Mouse (Mus musculus): ENCODE results near the gene Specc1. TPM values are rescaled to one million over a fixed set of nuclear protein-coding genes. Genes with fewer than 3 reads are reported as not detected.

Specc1 gene
- polyA plus RNA-seq, 1 experiment from 2014 or later: 9.2 TPM

- Histone ChIP-seq H3K4me3 (ENCODE audit: low read depth, low read length) (no peak overlapping the region), H3K4me2 (ENCODE audit: low read length) (no peak overlapping the region), H3K9ac (ENCODE audit: low read length) (no peak overlapping the region), H3K27ac (ENCODE audit: low read depth, low read length) (no peak overlapping the region), H3K4me1 (ENCODE audit: control insufficient read depth, insufficient read depth, low read length) (no peaks in the 10 kb centered on the region), H3K27me3 (replicated peaks; ENCODE audit: control insufficient read depth, insufficient read depth, low read length) (no peaks in the 10 kb centered on the region), H3K36me3 (ENCODE audit: control insufficient read depth, insufficient read depth, low read length) (no peaks in the 10 kb centered on the region), H3K9me3 (replicated peaks; ENCODE audit: control insufficient read depth, low read length) (no peaks in the 10 kb centered on the region)
- DNase-seq (ENCODE audit: low spot score): no peak
- ATAC-seq: no peak
- 82% methylated on average over 4 of the region's 4 CpGs for WGBS
Observed at GRCm38 (mm10) chr11:62001977-62002376, 45.4 kb downstream of the Specc1 start.

- ATAC-seq: no peak
- no peak overlapping the region for H3K4me3 ChIP-seq (ENCODE audit: low read depth, low read length)
- no peak overlapping the region for H3K27ac ChIP-seq (ENCODE audit: low read depth, low read length)
Observed at GRCm38 (mm10) chr11:62004881-62005240, 48.3 kb downstream of the Specc1 start.

DNA sequence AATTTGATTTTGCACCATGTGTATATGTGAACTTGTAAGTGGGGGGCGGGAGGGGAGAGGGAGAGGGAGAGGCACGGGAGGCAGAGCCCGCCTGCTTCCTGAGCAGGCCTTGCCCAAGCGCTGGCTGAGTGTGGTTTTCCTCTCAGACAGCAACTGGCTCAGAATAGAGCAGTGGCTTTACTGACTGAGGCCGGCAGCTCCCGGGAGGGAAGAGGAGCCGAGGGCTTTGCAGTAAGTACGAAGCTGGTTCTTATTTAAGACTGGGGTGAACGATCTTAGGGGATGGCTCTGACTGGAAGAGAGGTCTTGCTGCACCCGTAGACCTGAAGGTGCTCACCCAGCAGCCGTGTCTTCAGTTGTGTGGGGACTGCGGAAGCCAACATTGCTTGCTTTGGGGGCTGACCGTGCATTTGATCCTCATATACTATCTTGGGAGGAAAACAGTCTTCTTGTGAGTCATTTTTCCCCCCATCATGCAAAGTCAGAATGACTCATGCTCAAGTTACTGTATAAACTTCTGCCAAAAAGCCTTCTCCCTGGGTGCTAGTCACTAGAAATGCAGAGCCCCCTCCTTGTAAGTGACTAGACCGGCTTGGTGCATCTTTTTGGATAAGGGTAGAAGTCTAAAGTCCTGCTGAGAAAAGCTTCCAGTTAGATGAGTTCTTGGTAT, 48.8 kb downstream of the Specc1 start:
- Histone ChIP-seq H3K9me3 (replicated peaks; ENCODE audit: control insufficient read depth, low read length) (no peaks in the 10 kb centered on the region), H3K4me2 (ENCODE audit: low read length) (no peak overlapping the region), H3K27ac (ENCODE audit: low read depth, low read length) (no peak overlapping the region), H3K36me3 (ENCODE audit: control insufficient read depth, insufficient read depth, low read length) (no peaks in the 10 kb centered on the region), H3K4me3 (ENCODE audit: low read depth, low read length) (no peak overlapping the region), H3K27me3 (replicated peaks; ENCODE audit: control insufficient read depth, insufficient read depth, low read length) (no peaks in the 10 kb centered on the region), H3K4me1 (ENCODE audit: control insufficient read depth, insufficient read depth, low read length) (no peaks in the 10 kb centered on the region), H3K9ac (ENCODE audit: low read length) (no peak overlapping the region)
- WGBS: 64% methylated on average over 14 of the region's 14 CpGs
- no peak for DNase-seq (ENCODE audit: low spot score)
- no peak for ATAC-seq

More at GRCm38 (mm10) chr11:62004881-62005240, 48.3 kb downstream of the Specc1 start:
- 71% methylated on average over 6 of the region's 6 CpGs for WGBS
- no peaks in the 10 kb centered on the region for H3K36me3 ChIP-seq (ENCODE audit: control insufficient read depth, insufficient read depth, low read length)
- no peaks in the 10 kb centered on the region for H3K4me1 ChIP-seq (ENCODE audit: control insufficient read depth, insufficient read depth, low read length)
- no peak for DNase-seq (ENCODE audit: low spot score)
- H3K9me3 ChIP-seq (replicated peaks; ENCODE audit: control insufficient read depth, low read length): no peaks in the 10 kb centered on the region
- no peak overlapping the region for H3K4me2 ChIP-seq (ENCODE audit: low read length)
- no peak overlapping the region for H3K9ac ChIP-seq (ENCODE audit: low read length)
- H3K27me3 ChIP-seq (replicated peaks; ENCODE audit: control insufficient read depth, insufficient read depth, low read length): no peaks in the 10 kb centered on the region

DNA sequence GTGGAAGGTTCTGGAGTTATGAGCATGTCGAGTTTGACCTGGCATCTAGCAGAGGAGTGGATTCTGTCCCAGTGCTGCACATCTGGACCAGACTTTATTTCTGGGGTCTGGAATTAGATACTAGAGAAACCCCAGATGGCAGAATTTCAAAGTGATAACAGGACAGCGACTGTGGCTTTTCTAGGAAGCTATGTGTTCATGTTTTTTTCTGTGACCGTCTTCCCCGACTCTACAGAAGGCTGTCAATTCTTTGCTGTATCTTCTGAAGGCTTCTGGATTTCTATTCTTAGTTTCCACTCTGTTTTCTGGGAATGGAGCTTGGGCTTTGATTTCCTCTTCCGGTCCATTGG, 49.3 kb downstream of the Specc1 start:
- ATAC-seq: no peak
- H3K27ac ChIP-seq (ENCODE audit: low read depth, low read length): no peak overlapping the region
- DNase-seq (ENCODE audit: low spot score): no peak
- no peak overlapping the region for H3K4me2 ChIP-seq (ENCODE audit: low read length)
- H3K4me1 ChIP-seq (ENCODE audit: control insufficient read depth, insufficient read depth, low read length): no peaks in the 10 kb centered on the region
- H3K4me3 ChIP-seq (ENCODE audit: low read depth, low read length): no peak overlapping the region
- no peaks in the 10 kb centered on the region for H3K9me3 ChIP-seq (replicated peaks; ENCODE audit: control insufficient read depth, low read length)
- no peaks in the 10 kb centered on the region for H3K36me3 ChIP-seq (ENCODE audit: control insufficient read depth, insufficient read depth, low read length)
- H3K9ac ChIP-seq (ENCODE audit: low read length): no peak overlapping the region
- WGBS: 81% methylated on average over 5 of the region's 5 CpGs
- H3K27me3 ChIP-seq (replicated peaks; ENCODE audit: control insufficient read depth, insufficient read depth, low read length): no peaks in the 10 kb centered on the region

DNA sequence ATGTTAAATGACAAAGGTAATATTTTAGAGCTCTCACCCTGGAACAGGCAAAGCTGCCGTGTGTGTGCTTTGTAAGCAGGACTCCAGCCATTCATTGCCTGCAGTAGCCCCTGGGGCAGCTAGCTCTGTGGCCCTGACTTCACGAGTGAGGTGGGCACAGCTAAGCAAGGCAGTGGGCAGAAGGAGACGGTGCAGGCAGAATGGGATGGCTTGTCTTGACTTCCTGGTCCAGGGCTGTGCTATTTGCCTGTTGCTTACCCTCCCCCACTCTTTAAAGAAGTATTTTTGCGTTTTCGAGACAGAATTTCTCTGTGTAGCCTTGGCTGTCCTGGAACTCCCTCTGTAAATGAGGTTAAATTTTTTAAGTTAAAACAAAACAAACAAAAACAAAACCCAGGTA, 50.1 kb downstream of the Specc1 start:
- H3K4me3 ChIP-seq (ENCODE audit: low read depth, low read length): no peak overlapping the region
- WGBS: 62% methylated on average over 5 of the region's 5 CpGs
- no peak overlapping the region for H3K4me2 ChIP-seq (ENCODE audit: low read length)
- no peak overlapping the region for H3K9ac ChIP-seq (ENCODE audit: low read length)
- ATAC-seq (no peak), DNase-seq (ENCODE audit: low spot score) (no peak)
- no peaks in the 10 kb centered on the region for H3K4me1 ChIP-seq (ENCODE audit: control insufficient read depth, insufficient read depth, low read length)
- H3K36me3 ChIP-seq (ENCODE audit: control insufficient read depth, insufficient read depth, low read length): no peaks in the 10 kb centered on the region
- H3K27me3 ChIP-seq (replicated peaks; ENCODE audit: control insufficient read depth, insufficient read depth, low read length): no peaks in the 10 kb centered on the region
- H3K27ac ChIP-seq (ENCODE audit: low read depth, low read length): no peak overlapping the region
- no peaks in the 10 kb centered on the region for H3K9me3 ChIP-seq (replicated peaks; ENCODE audit: control insufficient read depth, low read length)

- H3K27me3 ChIP-seq (replicated peaks; ENCODE audit: control insufficient read depth, insufficient read depth, low read length): no peaks in the 10 kb centered on the region
- no peaks in the 10 kb centered on the region for H3K36me3 ChIP-seq (ENCODE audit: control insufficient read depth, insufficient read depth, low read length)
Observed at GRCm38 (mm10) chr11:62007984-62008383, 51.4 kb downstream of the Specc1 start.

GRCm38 (mm10) chr11:62010625-62011231, 54.2 kb downstream of the Specc1 start:
- Histone ChIP-seq H3K27me3 (replicated peaks; ENCODE audit: control insufficient read depth, insufficient read depth, low read length) (no peaks in the 10 kb centered on the region), H3K4me3 (ENCODE audit: low read depth, low read length) (no peak overlapping the region), H3K4me2 (ENCODE audit: low read length) (no peak overlapping the region), H3K4me1 (ENCODE audit: control insufficient read depth, insufficient read depth, low read length) (peaks cover 8% of the 10 kb centered on the region; the same call in 1 of the 2 replicates), H3K9me3 (replicated peaks; ENCODE audit: control insufficient read depth, low read length) (no peaks in the 10 kb centered on the region), H3K9ac (ENCODE audit: low read length) (no peak overlapping the region), H3K36me3 (ENCODE audit: control insufficient read depth, insufficient read depth, low read length) (no peaks in the 10 kb centered on the region), H3K27ac (ENCODE audit: low read depth, low read length) (no peak overlapping the region)
- WGBS: 66% methylated on average over 16 of the region's 16 CpGs
- ATAC-seq (no peak), DNase-seq (ENCODE audit: low spot score) (no peak)

More at GRCm38 (mm10) chr11:62007984-62008383, 51.4 kb downstream of the Specc1 start:
- DNase-seq (ENCODE audit: low spot score): no peak
- H3K27ac ChIP-seq (ENCODE audit: low read depth, low read length): no peak overlapping the region
- H3K9ac ChIP-seq (ENCODE audit: low read length): no peak overlapping the region
- no peak for ATAC-seq
- no peaks in the 10 kb centered on the region for H3K4me1 ChIP-seq (ENCODE audit: control insufficient read depth, insufficient read depth, low read length)
- no peak overlapping the region for H3K4me2 ChIP-seq (ENCODE audit: low read length)
- H3K9me3 ChIP-seq (replicated peaks; ENCODE audit: control insufficient read depth, low read length): no peaks in the 10 kb centered on the region
- 47% methylated on average over 9 of the region's 9 CpGs for WGBS
- H3K4me3 ChIP-seq (ENCODE audit: low read depth, low read length): no peak overlapping the region

DNA sequence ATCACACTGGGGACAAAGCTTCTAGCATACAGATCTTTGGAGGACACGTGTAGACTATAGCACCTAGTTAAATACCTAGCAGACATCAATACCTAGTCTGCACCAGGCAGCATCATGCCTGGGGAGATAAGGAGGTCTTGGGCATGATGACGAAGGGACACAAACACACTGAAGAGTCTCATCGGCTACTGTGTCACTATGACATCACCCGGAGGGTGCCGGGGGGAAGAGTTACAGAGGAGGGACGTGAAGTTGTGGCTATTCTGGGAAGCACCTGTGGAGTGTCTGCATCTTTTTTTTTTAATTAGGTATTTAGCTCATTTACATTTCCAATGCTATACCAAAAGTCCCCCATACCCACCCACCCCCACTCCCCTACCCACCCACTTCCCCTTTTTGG, 55.5 kb downstream of the Specc1 start:
- H3K4me2 ChIP-seq (ENCODE audit: low read length): no peak overlapping the region
- H3K9me3 ChIP-seq (replicated peaks; ENCODE audit: control insufficient read depth, low read length): no peaks in the 10 kb centered on the region
- no peak overlapping the region for H3K27ac ChIP-seq (ENCODE audit: low read depth, low read length)
- no peaks in the 10 kb centered on the region for H3K36me3 ChIP-seq (ENCODE audit: control insufficient read depth, insufficient read depth, low read length)
- no peaks in the 10 kb centered on the region for H3K27me3 ChIP-seq (replicated peaks; ENCODE audit: control insufficient read depth, insufficient read depth, low read length)
- no peak overlapping the region for H3K9ac ChIP-seq (ENCODE audit: low read length)
- WGBS: 92% methylated on average over 6 of the region's 6 CpGs
- DNase-seq (ENCODE audit: low spot score) (no peak), ATAC-seq (no peak)
- peaks cover 8% of the 10 kb centered on the region; the same call in 1 of the 2 replicates for H3K4me1 ChIP-seq (ENCODE audit: control insufficient read depth, insufficient read depth, low read length)
- no peak overlapping the region for H3K4me3 ChIP-seq (ENCODE audit: low read depth, low read length)

DNA sequence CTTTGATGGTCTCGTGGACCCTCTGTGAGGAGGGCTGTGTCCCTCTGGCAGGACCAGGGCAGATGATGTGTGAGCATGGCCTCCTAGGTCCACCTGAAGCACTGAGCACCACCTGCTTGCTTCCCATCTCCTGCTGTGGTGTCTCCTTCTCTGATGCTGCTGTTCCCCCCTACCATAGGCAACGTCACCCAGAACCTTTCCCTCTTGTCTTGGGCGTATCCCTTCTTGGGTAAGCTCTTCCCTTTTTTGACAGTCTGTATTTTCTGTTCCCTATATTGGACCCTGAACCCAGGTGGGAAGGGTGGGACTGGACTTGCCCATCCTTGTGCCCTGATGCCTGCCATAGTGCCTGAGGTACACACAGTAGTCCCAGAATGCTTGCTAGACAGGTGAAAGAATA, 56.9 kb downstream of the Specc1 start:
- Histone ChIP-seq H3K4me2 (ENCODE audit: low read length) (no peak overlapping the region), H3K4me3 (ENCODE audit: low read depth, low read length) (no peak overlapping the region), H3K27me3 (replicated peaks; ENCODE audit: control insufficient read depth, insufficient read depth, low read length) (no peaks in the 10 kb centered on the region), H3K9ac (ENCODE audit: low read length) (no peak overlapping the region), H3K27ac (ENCODE audit: low read depth, low read length) (no peak overlapping the region), H3K9me3 (replicated peaks; ENCODE audit: control insufficient read depth, low read length) (no peaks in the 10 kb centered on the region), H3K36me3 (ENCODE audit: control insufficient read depth, insufficient read depth, low read length) (no peaks in the 10 kb centered on the region), H3K4me1 (ENCODE audit: control insufficient read depth, insufficient read depth, low read length) (peaks cover 8% of the 10 kb centered on the region; the same call in 1 of the 2 replicates)
- ATAC-seq (no peak), DNase-seq (ENCODE audit: low spot score) (no peak)
- 87% methylated on average over 3 of the region's 3 CpGs for WGBS
